Mouse (Mus musculus) CD4-positive helper T cell, adult 2 months (primary cell): Measurements from ENCODE around the gene Rbm12b1.
"Not testable (repeated sequence)": the region's sequence is repeated elsewhere in the genome, so short reads cannot be mapped to it uniquely, and the experiment has no call there.

Experiments
- DNase-seq: peaks from one replicate; pipeline ENCODE4 v3.0.0-alpha.2; 2012; ENCODE audit warnings: low read depth, missing footprints, low spot score

Gene Rbm12b1

DNA sequence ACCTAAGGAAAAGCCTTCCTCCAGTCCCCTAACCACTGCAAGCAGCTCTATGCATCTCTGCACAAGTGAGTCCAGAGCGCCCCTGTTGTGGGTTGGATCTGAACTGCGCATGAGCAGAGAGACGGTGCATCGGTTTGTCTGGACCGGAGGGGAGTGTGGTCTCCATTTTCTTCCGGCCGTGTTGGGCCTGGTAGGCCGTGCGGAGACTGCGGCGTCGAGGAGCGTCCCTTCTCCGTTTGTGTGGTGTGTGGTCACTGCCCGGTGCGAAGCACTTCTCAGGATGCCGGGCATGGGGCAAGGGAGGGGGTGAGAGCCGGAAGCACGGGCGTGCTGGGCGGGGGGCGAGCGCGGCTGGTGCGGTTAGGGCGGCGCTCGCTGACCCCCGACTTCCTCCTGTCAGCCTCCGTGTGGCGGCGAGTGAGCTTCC is at the start of gene Rbm12b1:
Gene Rbm12b1 (plus strand): TSS at position 124 of the 427 bp plus-strand sequence.
- DNase-seq = peak; percentile 85

DNA sequence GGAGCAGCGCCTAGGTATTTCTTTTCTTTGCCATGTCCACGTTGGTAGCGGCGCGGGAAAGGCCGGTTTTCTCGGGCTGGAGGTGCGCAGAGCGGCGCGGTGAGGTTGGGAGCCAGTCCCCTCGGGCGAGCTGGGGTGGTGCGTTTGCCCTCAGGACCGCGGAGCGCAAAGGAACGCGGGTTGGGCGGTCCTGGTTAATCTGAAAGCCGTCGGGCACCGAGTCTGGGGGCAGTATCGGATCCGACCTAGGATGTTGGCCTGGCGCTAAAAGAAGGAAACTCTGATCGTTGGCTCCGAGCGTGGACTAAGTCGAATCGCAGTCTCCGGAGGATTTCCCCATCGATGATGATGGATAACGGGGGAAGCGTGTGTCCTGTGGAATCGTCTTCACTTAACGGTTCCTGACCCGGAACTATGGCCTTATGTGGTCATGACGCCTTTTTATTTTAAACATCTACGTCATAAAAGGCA is 563 bp downstream of the Rbm12b1 start:
- peak; percentile 61 for DNase-seq

DNA sequence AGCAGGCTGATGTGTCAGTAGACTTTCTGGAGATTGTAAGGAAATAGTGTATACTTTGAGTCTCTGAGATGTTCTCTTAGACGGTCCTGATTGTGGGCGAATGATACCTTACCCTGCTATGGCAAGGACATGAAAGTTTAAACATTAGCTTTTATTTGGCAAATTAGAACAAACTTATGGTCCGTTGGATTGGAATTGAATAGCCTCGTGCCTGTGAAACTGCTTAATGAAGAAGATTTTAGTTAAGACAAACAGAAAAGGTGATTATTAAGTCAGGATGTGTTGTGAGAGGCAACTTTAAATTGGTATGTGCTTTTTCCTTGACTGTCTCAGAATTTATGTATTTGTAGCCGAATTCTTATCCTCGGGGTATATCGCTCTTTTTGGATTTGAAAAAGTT is 1.5 kb downstream of the Rbm12b1 start:
- DNase-seq = not testable (repeated sequence)

DNA sequence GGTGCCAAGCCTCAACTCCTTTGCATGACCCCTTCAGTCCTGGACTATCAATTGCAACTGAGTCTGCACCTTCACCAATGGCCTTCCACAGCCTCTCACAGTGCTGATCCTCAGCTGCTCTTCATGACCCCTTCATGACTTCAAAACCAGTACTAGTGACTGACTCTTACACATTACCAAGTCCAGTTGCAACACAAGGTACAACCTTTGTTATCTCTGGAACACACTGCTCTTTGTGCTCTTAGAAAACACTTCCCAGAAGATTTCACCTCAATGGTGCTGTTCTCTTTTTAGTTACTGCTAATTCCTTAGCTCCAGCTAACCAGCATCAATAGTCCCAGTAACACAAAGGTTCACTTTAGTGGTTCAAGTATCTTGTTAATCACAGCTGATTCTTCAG is 7.6 kb downstream of the Rbm12b1 start:
- DNase-seq = no peak

DNA sequence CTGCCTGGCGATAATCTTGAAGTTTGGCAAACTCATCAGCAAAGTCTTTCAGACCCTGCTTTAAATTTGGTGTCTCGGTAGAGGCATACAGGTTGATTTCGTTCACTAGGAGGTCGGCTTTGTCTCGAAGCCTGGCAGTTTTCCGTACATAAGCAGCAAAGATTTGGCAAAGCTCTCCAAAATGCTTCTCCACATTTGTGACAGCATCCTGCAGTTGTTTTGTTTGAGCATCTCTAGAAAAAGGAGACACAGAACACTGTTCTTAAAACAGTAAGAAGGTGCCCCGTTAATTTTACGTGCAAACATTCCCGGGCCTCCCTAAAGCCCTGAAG is 30.9 kb downstream of the Rbm12b1 start:
- no peak for DNase-seq

DNA sequence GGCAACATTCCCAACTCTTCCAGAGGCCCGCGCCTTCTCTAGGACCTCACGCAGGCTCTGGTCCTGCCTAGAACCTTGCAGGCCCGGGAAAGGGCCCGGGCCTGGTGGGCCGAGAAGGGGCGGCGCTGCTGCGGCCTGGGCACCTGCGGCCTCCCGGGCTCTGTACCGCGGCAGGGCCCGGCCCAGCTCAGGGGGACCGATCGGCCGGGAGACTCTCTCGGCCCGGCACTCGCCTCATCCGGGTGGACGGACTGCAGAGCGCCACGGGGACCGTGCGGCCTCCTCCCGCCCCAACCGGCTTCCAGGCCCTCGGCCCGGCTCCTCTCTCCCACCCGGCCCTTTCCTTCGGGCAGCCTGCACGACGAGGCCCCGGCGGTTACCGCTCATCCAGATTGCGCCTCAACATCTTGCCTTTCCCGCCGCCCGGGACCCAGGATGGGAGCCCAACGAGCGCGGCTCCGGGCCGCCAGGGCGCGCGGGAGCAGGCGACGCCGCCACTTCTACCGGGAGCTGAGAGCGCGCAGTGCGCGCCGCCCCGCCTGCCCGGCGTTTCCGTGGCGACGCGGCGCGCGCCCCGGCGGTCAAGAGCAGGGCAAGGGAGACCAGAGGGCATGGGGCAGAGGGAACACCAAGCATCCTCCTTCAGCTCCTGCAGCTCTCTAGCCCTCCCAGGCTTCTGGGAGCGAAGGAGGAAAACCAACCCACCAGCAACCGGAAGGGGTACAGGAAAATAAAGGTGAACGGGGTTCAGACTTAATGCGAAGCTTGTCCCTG is 31.4 kb downstream of the Rbm12b1 start, which contains the start of gene Fam92a:
Gene Fam92a (minus strand): TSS at position 698 of the 774 bp plus-strand sequence.
- peak; percentile 64 for DNase-seq

DNA sequence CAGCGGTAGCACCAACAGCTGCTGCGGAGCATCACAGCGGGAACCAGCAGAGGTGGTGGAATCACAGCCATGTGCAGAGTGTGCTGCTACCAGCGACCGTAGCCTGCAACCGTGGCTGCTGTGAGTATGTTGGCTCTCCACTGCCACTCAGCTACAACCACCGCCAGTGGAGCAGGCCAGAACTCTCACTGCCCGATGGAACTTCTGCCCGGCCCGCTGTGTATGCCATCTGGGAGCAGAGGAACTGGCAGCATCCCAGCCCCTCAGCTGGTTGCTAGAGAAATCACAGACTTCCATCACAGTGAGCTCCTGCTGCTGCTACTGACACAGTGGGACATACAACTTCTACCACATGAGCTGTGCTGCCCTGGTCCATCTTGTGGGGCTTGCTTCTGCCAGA is 38.9 kb downstream of the Rbm12b1 start:
- DNase-seq = no peak
